Mouse (Mus musculus): ENCODE data around the gene Aldh1a1. TPM values are rescaled to one million over a fixed set of nuclear protein-coding genes. Genes with fewer than 3 reads are reported as not detected.
"Not testable (repeated sequence)": the region's sequence is repeated elsewhere in the genome, so short reads cannot be mapped to it uniquely, and the experiment has no call there.

Gene Aldh1a1
- polyA plus RNA-seq, 1 experiment from 2014 or later, result 5.0 TPM

- Histone ChIP-seq H3K9ac (replicated peaks) (no peak overlapping the region), H3K4me2 (no peak overlapping the region), H3K9me3 (replicated peaks) (no peaks in the 10 kb centered on the region), H3K27me3 (replicated peaks) (no peaks in the 10 kb centered on the region), H3K36me3 (no peaks in the 10 kb centered on the region), H3K4me1 (no peaks in the 10 kb centered on the region), H3K27ac (replicated peaks) (no peak overlapping the region), H3K4me3 (replicated peaks) (no peak overlapping the region)
- WGBS, result 69% methylated on average over 6 of the region's 6 CpGs
- no peak for ATAC-seq (ENCODE audit: low FRiP score)
Measured at GRCm38 (mm10) chr19:20513688-20514361, 21.3 kb downstream of the Aldh1a1 start.

DNA sequence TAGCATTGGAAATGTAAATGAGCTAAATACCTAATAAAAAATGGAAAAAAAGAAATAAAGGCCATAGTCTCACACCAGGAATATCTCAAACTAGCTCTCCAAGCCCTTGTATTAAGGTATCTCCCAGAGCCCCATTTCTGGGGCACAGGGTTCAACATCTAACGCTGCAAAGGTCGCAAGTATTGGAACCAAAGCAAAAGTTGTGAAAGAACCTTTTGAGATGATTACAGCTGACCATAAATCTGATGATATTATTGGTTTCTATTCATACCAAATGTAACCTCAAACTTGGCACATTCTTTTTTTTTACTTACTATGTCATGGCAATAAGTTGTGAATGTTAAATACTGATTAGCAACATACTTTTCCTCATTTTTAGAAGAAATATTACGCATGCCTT, 24.0 kb downstream of the Aldh1a1 start:
- Histone ChIP-seq H3K27ac (replicated peaks) (no peak overlapping the region), H3K9me3 (replicated peaks) (no peaks in the 10 kb centered on the region), H3K27me3 (replicated peaks) (no peaks in the 10 kb centered on the region), H3K4me2 (no peak overlapping the region), H3K36me3 (no peaks in the 10 kb centered on the region), H3K9ac (replicated peaks) (no peak overlapping the region), H3K4me1 (no peaks in the 10 kb centered on the region), H3K4me3 (replicated peaks) (no peak overlapping the region)
- no peak for ATAC-seq (ENCODE audit: low FRiP score)
- 91% methylated on average over 3 of the region's 3 CpGs for WGBS

- not testable (repeated sequence) for H3K36me3 ChIP-seq; ATAC-seq (ENCODE audit: low FRiP score); H3K9ac ChIP-seq (replicated peaks); H3K27me3 ChIP-seq (replicated peaks); H3K4me3 ChIP-seq (replicated peaks); H3K4me1 ChIP-seq; H3K4me2 ChIP-seq; H3K9me3 ChIP-seq (replicated peaks); H3K27ac ChIP-seq (replicated peaks)
- 90% methylated on average over 11 of the region's 11 CpGs for WGBS
Measured at GRCm38 (mm10) chr19:20529156-20529555, 36.6 kb downstream of the Aldh1a1 start.

DNA sequence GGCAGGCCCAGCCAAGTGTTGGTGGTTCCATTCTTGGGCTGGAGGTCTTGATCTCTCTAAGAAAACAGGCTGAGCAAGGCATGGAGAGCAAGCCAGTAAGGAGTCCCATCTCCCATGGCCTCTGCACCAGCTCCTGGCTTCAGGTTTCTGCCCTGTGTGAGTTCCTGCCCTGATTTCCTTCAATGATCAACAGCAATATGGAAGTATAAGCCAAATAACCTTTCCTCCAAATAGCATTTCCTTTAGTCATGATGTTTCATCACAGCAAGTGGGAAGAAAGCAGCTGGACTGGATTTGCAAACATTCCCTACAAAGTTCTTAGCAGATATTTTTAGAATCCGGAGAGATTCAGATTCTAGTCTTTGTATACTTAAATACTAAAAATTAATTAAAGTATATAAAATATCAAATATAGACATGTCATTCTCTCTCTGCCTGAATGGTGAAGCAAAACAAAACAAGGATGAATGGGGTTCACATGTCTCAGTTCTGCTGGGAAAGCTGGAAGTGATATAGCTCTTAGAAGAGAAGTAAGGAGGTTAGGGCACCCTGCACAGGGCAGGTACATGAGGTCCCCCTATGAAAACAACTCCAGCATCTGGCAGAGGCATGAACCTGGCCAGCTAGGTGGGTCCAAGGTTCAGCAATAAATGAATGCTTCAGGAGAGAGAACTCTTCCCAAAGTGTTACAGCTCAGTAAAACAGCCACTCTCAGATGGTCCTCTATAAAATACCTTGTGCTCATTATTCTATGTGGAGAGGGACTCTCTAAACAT, 37.6 kb downstream of the Aldh1a1 start:
- no peak overlapping the region for H3K4me3 ChIP-seq (replicated peaks)
- no peaks in the 10 kb centered on the region for H3K9me3 ChIP-seq (replicated peaks)
- H3K4me2 ChIP-seq, result no peak overlapping the region
- H3K4me1 ChIP-seq, result no peaks in the 10 kb centered on the region
- H3K27ac ChIP-seq (replicated peaks), result no peak overlapping the region
- H3K27me3 ChIP-seq (replicated peaks), result no peaks in the 10 kb centered on the region
- no peak for ATAC-seq (ENCODE audit: low FRiP score)
- WGBS, result 89% methylated on average over 1 of the region's 1 CpGs
- H3K9ac ChIP-seq (replicated peaks), result no peak overlapping the region
- no peaks in the 10 kb centered on the region for H3K36me3 ChIP-seq

- WGBS, result 80% methylated on average over 7 of the region's 7 CpGs
- H3K9ac ChIP-seq (replicated peaks), result no peak overlapping the region
- no peak overlapping the region for H3K4me3 ChIP-seq (replicated peaks)
- H3K4me2 ChIP-seq, result no peak overlapping the region
- H3K27ac ChIP-seq (replicated peaks), result no peak overlapping the region
- no peaks in the 10 kb centered on the region for H3K27me3 ChIP-seq (replicated peaks)
- ATAC-seq (ENCODE audit: low FRiP score), result no peak
- H3K36me3 ChIP-seq, result no peaks in the 10 kb centered on the region
- H3K4me1 ChIP-seq, result no peaks in the 10 kb centered on the region
- no peaks in the 10 kb centered on the region for H3K9me3 ChIP-seq (replicated peaks)
Measured at GRCm38 (mm10) chr19:20536538-20536937, 44.0 kb downstream of the Aldh1a1 start.

- no peak overlapping the region for H3K9ac ChIP-seq (replicated peaks)
- no peak overlapping the region for H3K27ac ChIP-seq (replicated peaks)
- H3K4me3 ChIP-seq (replicated peaks), result no peak overlapping the region
- no peaks in the 10 kb centered on the region for H3K27me3 ChIP-seq (replicated peaks)
- H3K36me3 ChIP-seq, result no peaks in the 10 kb centered on the region
- no peaks in the 10 kb centered on the region for H3K4me1 ChIP-seq
- 70% methylated on average over 4 of the region's 4 CpGs for WGBS
- ATAC-seq (ENCODE audit: low FRiP score), result no peak
- H3K9me3 ChIP-seq (replicated peaks), result no peaks in the 10 kb centered on the region
- no peak overlapping the region for H3K4me2 ChIP-seq
Measured at GRCm38 (mm10) chr19:20541044-20541443, 48.5 kb downstream of the Aldh1a1 start.

GRCm38 (mm10) chr19:20541924-20542323, 49.4 kb downstream of the Aldh1a1 start:
- H3K27me3 ChIP-seq (replicated peaks), result no peaks in the 10 kb centered on the region
- 92% methylated on average over 1 of the region's 1 CpGs for WGBS
- ATAC-seq (ENCODE audit: low FRiP score), result no peak
- no peak overlapping the region for H3K4me2 ChIP-seq
- no peaks in the 10 kb centered on the region for H3K4me1 ChIP-seq
- no peak overlapping the region for H3K4me3 ChIP-seq (replicated peaks)
- H3K9me3 ChIP-seq (replicated peaks), result no peaks in the 10 kb centered on the region
- no peak overlapping the region for H3K27ac ChIP-seq (replicated peaks)
- H3K9ac ChIP-seq (replicated peaks), result no peak overlapping the region
- H3K36me3 ChIP-seq, result no peaks in the 10 kb centered on the region

- no peaks in the 10 kb centered on the region for H3K9me3 ChIP-seq (replicated peaks)
- H3K27me3 ChIP-seq (replicated peaks), result no peaks in the 10 kb centered on the region
- H3K36me3 ChIP-seq, result no peaks in the 10 kb centered on the region
- no peaks in the 10 kb centered on the region for H3K4me1 ChIP-seq
- H3K27ac ChIP-seq (replicated peaks), result no peak overlapping the region
- no peak overlapping the region for H3K4me2 ChIP-seq
- WGBS, result 81% methylated on average over 1 of the region's 1 CpGs
- H3K9ac ChIP-seq (replicated peaks), result no peak overlapping the region
- ATAC-seq (ENCODE audit: low FRiP score), result no peak
- H3K4me3 ChIP-seq (replicated peaks), result no peak overlapping the region
Measured at GRCm38 (mm10) chr19:20543816-20544215, 51.3 kb downstream of the Aldh1a1 start.

DNA sequence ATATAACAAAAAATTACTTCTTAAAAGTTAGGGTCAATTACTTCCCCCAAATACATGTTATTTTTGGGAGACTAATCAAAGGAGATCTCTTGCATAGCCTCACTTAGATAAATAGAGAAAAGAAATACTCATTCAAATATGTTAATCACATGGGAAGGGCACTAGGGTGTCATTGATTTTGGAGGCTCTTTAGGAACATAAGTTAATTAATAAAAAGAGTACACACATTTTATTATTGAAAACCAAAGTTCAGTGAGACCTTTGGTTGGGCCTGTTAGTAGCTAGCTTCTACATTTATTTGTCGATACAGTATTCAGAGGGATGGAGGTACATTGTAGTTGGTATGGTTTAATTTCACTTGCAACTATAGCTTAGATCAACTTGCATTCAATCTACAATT, 52.4 kb downstream of the Aldh1a1 start:
- Histone ChIP-seq H3K9ac (replicated peaks) (no peak overlapping the region), H3K36me3 (no peaks in the 10 kb centered on the region), H3K9me3 (replicated peaks) (no peaks in the 10 kb centered on the region), H3K27me3 (replicated peaks) (no peaks in the 10 kb centered on the region), H3K4me2 (no peak overlapping the region), H3K4me1 (0 out of 2 replicates have a peak, but pooled peaks cover 3% of the 10 kb centered on the region), H3K4me3 (replicated peaks) (no peak overlapping the region), H3K27ac (replicated peaks) (no peak overlapping the region)
- ATAC-seq (ENCODE audit: low FRiP score), result no peak
- WGBS, result 92% methylated on average over 1 of the region's 1 CpGs

DNA sequence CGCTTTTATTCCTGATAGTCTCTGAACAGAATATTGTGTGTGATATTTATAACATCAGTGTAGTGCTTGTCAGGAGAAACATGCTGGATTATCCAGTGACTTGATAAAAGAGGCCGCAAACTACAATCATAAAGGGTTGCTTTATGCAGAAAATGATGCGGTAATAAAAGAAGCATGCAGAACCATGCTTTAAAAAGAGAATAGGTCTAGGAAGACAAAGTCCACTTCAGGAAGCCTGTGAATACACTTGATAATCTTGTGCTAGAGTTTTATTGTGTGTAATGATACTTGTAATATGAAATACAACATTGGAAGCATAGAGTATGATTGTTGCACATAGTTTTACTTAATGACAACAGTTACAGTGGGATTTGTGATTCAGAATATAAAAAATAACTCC, 54.5 kb downstream of the Aldh1a1 start:
- H3K27me3 ChIP-seq (replicated peaks), result no peaks in the 10 kb centered on the region
- H3K9ac ChIP-seq (replicated peaks), result no peak overlapping the region
- H3K27ac ChIP-seq (replicated peaks), result no peak overlapping the region
- no peak overlapping the region for H3K4me3 ChIP-seq (replicated peaks)
- no peaks in the 10 kb centered on the region for H3K9me3 ChIP-seq (replicated peaks)
- H3K4me2 ChIP-seq, result no peak overlapping the region
- H3K36me3 ChIP-seq, result no peaks in the 10 kb centered on the region
- 0 out of 2 replicates have a peak, but pooled peaks cover 3% of the 10 kb centered on the region for H3K4me1 ChIP-seq
- 88% methylated on average over 3 of the region's 3 CpGs for WGBS
- ATAC-seq (ENCODE audit: low FRiP score), result no peak

GRCm38 (mm10) chr19:20549409-20549808, 56.9 kb downstream of the Aldh1a1 start:
- Histone ChIP-seq H3K4me1 (0 out of 2 replicates have a peak, but pooled peaks cover 3% of the 10 kb centered on the region), H3K4me3 (replicated peaks) (no peak overlapping the region), H3K27me3 (replicated peaks) (no peaks in the 10 kb centered on the region), H3K27ac (replicated peaks) (no peak overlapping the region; the same call in 1 of the 2 replicates), H3K9ac (replicated peaks) (no peak overlapping the region), H3K36me3 (no peaks in the 10 kb centered on the region), H3K4me2 (no peak overlapping the region), H3K9me3 (replicated peaks) (no peaks in the 10 kb centered on the region)
- no peak for ATAC-seq (ENCODE audit: low FRiP score)
- WGBS, result 82% methylated on average over 1 of the region's 1 CpGs

DNA sequence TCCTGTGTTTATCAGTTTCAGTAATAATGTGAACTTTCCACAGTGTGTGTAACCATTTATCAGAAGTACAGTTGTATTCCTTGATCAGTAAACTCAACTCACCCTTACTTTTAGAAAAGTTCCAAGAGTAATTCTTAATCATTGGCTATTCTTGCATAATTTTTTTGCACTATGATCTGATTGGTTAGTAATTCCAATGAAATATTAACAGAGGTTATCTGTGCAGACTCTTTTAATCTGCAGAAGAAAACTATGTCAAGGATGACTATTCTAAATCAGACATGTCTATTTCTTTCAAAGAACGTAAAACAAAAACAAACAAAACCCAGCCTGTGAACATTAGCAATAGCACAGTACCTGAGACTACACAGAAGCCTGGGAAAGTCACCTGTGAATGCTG, 62.9 kb downstream of the Aldh1a1 start:
- 87% methylated on average over 1 of the region's 1 CpGs for WGBS
- H3K9ac ChIP-seq (replicated peaks), result no peak overlapping the region
- H3K9me3 ChIP-seq (replicated peaks), result no peaks in the 10 kb centered on the region
- no peaks in the 10 kb centered on the region for H3K36me3 ChIP-seq
- H3K27me3 ChIP-seq (replicated peaks), result no peaks in the 10 kb centered on the region
- no peak overlapping the region for H3K27ac ChIP-seq (replicated peaks)
- no peak overlapping the region for H3K4me3 ChIP-seq (replicated peaks)
- no peak for ATAC-seq (ENCODE audit: low FRiP score)
- H3K4me1 ChIP-seq, result no peaks in the 10 kb centered on the region
- H3K4me2 ChIP-seq, result no peak overlapping the region

Measured in neural tube, embryonic 15.5 days (tissue).